Mouse (Mus musculus) layer of hippocampus, adult 8-10 months (tissue): ENCODE data around the gene Mansc4. TPM values are rescaled to one million over a fixed set of nuclear protein-coding genes. Genes with fewer than 3 reads are reported as not detected.

ENCODE experiments used
- DNase-seq, 2 experiments: peaks; one replicate each; pipeline ENCODE4 v3.0.0; 2022; ENCODE audit warnings: low spot score in 2 of 2
- total RNA-seq, 4 experiments: library from RNA; stranded (reverse); gene quantifications; 2 replicates each; pipeline ENCODE4 v1.2.4; 2022

The Mansc4 gene
- total RNA-seq, result under 1 TPM in 1 of 4 experiments, not detected in 3; 0.34 TPM

DNA sequence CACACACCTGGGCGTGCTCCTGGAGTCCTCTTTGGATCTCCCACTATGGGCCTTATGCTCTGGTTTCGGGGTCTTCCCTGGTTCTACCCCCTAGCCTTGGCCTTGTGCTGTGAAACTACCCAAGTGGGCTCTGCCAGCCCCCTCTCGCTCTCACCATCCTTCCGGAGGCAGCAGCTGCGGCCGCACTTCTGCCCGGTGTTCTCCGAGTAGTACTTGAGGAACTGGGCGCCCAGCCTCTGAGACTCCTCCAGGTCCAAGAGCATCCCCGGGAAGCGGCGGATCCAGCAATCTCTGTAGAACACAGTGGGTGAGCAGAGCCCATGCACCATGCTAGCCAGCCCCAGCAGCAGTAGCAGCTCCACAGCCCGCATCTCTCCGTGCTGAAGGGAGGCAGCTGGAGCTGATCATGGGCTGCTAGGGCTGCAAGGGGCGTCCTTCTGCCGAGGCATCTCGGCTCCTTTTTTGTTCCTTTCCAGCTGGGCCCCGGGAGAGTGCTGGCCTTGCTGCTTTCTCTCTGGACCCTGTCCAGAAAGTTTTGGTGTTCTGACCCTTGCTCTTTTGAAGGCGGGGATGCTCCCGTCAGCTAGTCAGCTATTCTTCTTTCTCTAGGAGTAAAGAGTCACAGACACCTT is at the start of gene Mansc4:
Gene Mansc4 (minus strand): TSS at position 439 of the 632 bp plus-strand sequence.
- DNase-seq, result no peak

DNA sequence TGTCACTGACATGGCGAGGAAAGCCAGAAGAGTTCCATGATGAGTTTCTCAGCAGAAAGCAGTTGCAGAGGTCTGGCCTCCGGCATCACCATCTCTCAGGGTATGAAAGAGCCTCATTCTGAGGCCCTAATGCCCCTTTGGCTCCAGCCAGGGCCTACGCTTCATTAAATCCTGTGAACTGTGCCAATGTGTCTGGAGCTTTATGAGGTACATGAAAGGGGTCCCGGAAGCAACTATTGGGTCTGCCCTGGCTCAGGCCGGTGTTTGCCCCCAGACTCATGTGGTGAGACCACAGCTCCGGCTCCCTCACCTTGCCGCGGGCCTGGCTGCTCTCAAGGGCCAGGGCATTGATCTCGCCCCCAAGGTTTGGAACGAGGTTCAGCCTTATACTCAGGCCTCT is 40.4 kb upstream of the Mansc4 start:
- DNase-seq, result no peak

- DNase-seq, result no peak
Observed at GRCm38 (mm10) chr6:147121320-147121719, 34.5 kb upstream of the Mansc4 start.

- DNase-seq, result no peak
Observed at GRCm38 (mm10) chr6:147118190-147118589, 31.4 kb upstream of the Mansc4 start.

DNA sequence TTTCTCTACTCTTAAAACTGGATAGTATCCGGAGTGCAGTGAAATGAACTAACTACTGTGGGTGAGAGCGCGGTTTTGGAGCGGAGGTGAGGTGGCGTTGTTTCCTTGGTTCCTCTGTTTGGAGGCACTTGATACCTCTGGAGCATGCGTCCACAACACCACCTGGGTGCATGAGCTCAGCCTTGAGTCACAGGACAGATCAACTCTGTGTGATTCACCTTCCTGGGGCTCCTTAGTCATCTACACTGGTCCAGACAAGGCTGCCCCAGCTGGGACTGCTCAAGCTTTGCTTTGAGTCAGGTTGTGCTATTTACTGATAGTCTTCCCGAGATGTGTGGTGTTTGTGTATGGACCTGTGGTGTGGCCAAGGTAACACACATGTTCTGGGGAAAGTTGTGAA is 30.9 kb upstream of the Mansc4 start:
- DNase-seq, result no peak

- peak; percentile 44 to 83 for DNase-seq
Observed at GRCm38 (mm10) chr6:147116579-147116978, 29.7 kb upstream of the Mansc4 start.

DNA sequence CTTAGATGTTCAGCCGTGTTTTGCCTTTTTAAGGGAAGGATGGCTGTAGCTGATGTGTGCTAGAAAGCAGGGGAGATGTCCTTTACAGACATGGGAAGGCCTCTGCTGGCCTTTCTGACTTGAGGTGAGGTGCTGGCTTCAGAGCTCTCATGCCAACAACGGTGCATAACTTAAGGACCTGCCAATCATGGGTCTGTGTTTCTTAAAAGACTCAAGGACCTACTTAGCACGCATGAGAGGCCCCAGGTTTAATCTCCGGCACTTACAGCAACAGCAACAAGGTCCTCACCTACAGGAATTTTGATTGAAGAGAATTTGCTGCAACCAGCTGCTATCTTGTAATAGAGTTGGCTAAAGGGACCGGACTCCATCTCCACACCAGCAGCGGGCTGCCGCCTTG is 22.5 kb upstream of the Mansc4 start:
- DNase-seq, result no peak

- no peak for DNase-seq
Observed at GRCm38 (mm10) chr6:147106716-147107115, 19.9 kb upstream of the Mansc4 start.

- no peak for DNase-seq
Observed at GRCm38 (mm10) chr6:147105529-147105928, 18.7 kb upstream of the Mansc4 start.

DNA sequence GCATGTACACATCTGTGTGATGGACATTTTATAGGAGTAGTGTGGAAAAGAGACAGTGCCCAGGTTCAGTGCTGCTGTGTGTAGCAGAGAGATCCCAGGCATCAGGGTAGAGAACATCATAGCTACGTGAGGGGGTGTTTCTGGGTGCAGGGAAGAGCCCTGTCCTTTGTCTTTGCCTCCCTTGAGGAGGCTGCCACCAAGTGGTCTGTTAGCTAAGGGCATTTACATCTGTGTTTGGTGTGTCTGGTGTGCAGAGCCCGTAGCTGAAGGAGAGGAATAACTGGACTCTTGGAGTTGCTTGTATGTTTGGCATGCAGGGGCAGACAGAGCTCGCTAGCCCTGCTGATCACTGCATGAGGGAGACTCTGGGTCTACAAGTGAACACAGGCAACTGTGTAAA is 15.5 kb upstream of the Mansc4 start:
- no peak for DNase-seq

GRCm38 (mm10) chr6:147099458-147100277 is 12.8 kb upstream of the Mansc4 start:
- DNase-seq, result no peak

- DNase-seq, result no peak
Observed at GRCm38 (mm10) chr6:147097346-147097929, 10.6 kb upstream of the Mansc4 start.

- no peak for DNase-seq
Observed at GRCm38 (mm10) chr6:147096934-147097333, 10.1 kb upstream of the Mansc4 start.

GRCm38 (mm10) chr6:147096109-147096508 is 9.3 kb upstream of the Mansc4 start:
- no peak for DNase-seq

- DNase-seq, result no peak
Observed at GRCm38 (mm10) chr6:147094771-147095170, 7.9 kb upstream of the Mansc4 start.

- peak; percentile 21 to 44 for DNase-seq
Observed at GRCm38 (mm10) chr6:147092136-147092535, 5.3 kb upstream of the Mansc4 start.

GRCm38 (mm10) chr6:147091136-147092120 is 4.6 kb upstream of the Mansc4 start, which contains the start of gene Klhl42:
Gene Klhl42, plus strand, starts transcription at chr6:147091379.
- peak; percentile 29 to 61 for DNase-seq

- peak in 1 of 2 experiments; percentile 19 for DNase-seq
Observed at GRCm38 (mm10) chr6:147090191-147090590, 3.4 kb upstream of the Mansc4 start.

GRCm38 (mm10) chr6:147088517-147088916 is 1.7 kb upstream of the Mansc4 start:
- DNase-seq, result no peak

- DNase-seq, result no peak
Observed at GRCm38 (mm10) chr6:147087736-147088135, 904 bp upstream of the Mansc4 start.

GRCm38 (mm10) chr6:147085398-147086040 is 1.3 kb downstream of the Mansc4 start:
- no peak for DNase-seq
